Mouse (Mus musculus) midbrain, postnatal 0 days (tissue): ENCODE measurements around the gene B230104I21Rik. TPM values are rescaled to one million over a fixed set of nuclear protein-coding genes. Genes with fewer than 3 reads are reported as not detected.
A peak's percentile ranks its signal among the peaks of the same experiment; 100 is the strongest.

ENCODE experiments used
- ATAC-seq: fragments of 200-750 bp; cut with Nextera tagmentation; 2 replicates; pipeline ENCODE4 v1.8.0; 2017; ENCODE audit warnings: moderate number of reproducible peaks, mild to moderate bottlenecking, moderate TSS enrichment, moderate library complexity; ENCODE audit not compliant: low FRiP score
- DNase-seq: peaks from one replicate; pipeline ENCODE4 v3.0.0-alpha.2; 2015; ENCODE audit warnings: low spot score
- H3K27ac ChIP-seq: fragments of 300-500 bp; sonication (generic); 2 replicates; pipeline ENCODE4 v1.5.1; 2014; ENCODE audit warnings: low read depth, mild to moderate bottlenecking, low read length, mixed read lengths
- H3K27me3 ChIP-seq: fragments of 300-500 bp; sonication (generic); 2 replicates; pipeline ENCODE4 v1.6.1; 2014; ENCODE audit warnings: low read length, control low read depth, mixed read lengths; ENCODE audit not compliant: insufficient read depth
- H3K36me3 ChIP-seq: fragments of 300-500 bp; sonication (generic); 2 replicates; pipeline ENCODE4 v1.6.1; 2014; ENCODE audit warnings: low read length, control low read depth, mixed read lengths; ENCODE audit not compliant: insufficient read depth
- H3K4me1 ChIP-seq: fragments of 300-500 bp; sonication (generic); 2 replicates; pipeline ENCODE4 v1.6.1; 2014; ENCODE audit warnings: mild to moderate bottlenecking, control low read depth, antibody characterized with exemption, low read length, mixed read lengths; ENCODE audit not compliant: insufficient read depth
- H3K4me2 ChIP-seq: fragments of 300-500 bp; sonication (generic); 2 replicates; pipeline ENCODE4 v1.6.1; 2014; ENCODE audit warnings: low read depth, mild to moderate bottlenecking, low read length, mixed read lengths; ENCODE audit not compliant: poor library complexity, severe bottlenecking
- H3K4me3 ChIP-seq: fragments of 300-500 bp; sonication (generic); 2 replicates; pipeline ENCODE4 v1.5.1; 2014; ENCODE audit warnings: low read depth, mild to moderate bottlenecking, low read length, moderate library complexity
- H3K9ac ChIP-seq: fragments of 300-500 bp; sonication (generic); replicated peaks from 2 replicates; pipeline ENCODE4 v1.6.1; 2014; ENCODE audit warnings: mild to moderate bottlenecking, low read length, moderate library complexity, mixed read lengths; ENCODE audit not compliant: poor library complexity, severe bottlenecking
- H3K9me3 ChIP-seq: fragments of 300-500 bp; sonication (generic); 2 replicates; pipeline ENCODE4 v1.6.1; 2016; ENCODE audit warnings: low read length, control low read depth
- CTCF ChIP-seq: IDR thresholded peaks from 2 replicates; pipeline ENCODE4 v1.5.1; 2016; ENCODE audit warnings: antibody characterized with exemption, mild to moderate bottlenecking
- WGBS: fragments of 180-500 bp; shearing (Covaris S2); extraction: QIAGEN DNeasy Blood & Tissue Kit; methylation state at CpG from one replicate; pipeline ENCODE4 v1.1.7; 2014; 5-methylcytosine and 5-hydroxymethylcytosine counted together
- polyA plus RNA-seq: library from polyadenylated mRNA; unstranded; fragments of >200 nt; fragmentation: Nextera tagmentation; extraction: Ambion mirVana; gene quantifications from 2 replicates; pipeline ENCODE4 v1.2.1, GENCODE M21; 2015
- total RNA-seq: library from RNA; depleted of rRNA; stranded (reverse); fragments of >200 nt; gene quantifications from 2 replicates; pipeline ENCODE4 v1.2.3, GENCODE M21; 2014

The B230104I21Rik gene
- total and polyA plus RNA-seq, 2 experiments from 2014 or later = 0.19 TPM; not detected in 1

- Histone ChIP-seq H3K36me3 (no peaks in the 10 kb centered on the region), H3K4me1 (no peaks in the 10 kb centered on the region), H3K27me3 (no peaks in the 10 kb centered on the region), H3K9me3 (no peaks in the 10 kb centered on the region), H3K4me3 (no peak overlapping the region), H3K9ac (no peak overlapping the region), H3K4me2 (no peak overlapping the region), H3K27ac (no peak overlapping the region)
- ATAC-seq = no peak
- DNase-seq = no peak
- 86% methylated on average over 5 of the region's 5 CpGs for WGBS
- no peak for TF ChIP-seq CTCF
These were observed 33.2 kb downstream of the B230104I21Rik start for GRCm38 (mm10) chr4:154369089-154369488.

DNA sequence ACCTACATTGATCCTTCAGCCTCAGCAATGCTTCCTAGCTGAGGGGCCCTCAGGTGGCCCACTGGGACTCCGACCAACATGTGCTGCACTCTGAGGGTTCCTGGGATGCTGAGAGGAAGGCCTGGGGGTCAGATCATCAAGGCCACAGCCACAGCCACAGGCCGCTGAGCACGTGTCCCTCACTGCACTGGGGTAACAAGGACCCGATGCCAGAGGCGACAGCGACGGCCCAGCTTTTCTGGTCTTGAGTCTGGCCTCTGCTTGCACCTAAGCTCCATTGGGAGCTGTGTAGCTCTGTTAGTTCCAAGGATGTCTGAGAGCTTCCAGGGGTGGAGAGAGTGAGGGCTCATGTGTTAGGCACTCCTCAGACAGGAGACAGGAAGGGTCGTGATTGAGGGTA is 34.9 kb downstream of the B230104I21Rik start:
- Histone ChIP-seq H3K9ac (no peak overlapping the region), H3K9me3 (no peaks in the 10 kb centered on the region), H3K4me2 (no peak overlapping the region), H3K36me3 (no peaks in the 10 kb centered on the region), H3K4me1 (no peaks in the 10 kb centered on the region), H3K27me3 (no peaks in the 10 kb centered on the region), H3K27ac (no peak overlapping the region), H3K4me3 (no peak overlapping the region)
- WGBS = 77% methylated on average over 8 of the region's 8 CpGs
- TF ChIP-seq CTCF = no peak
- no peak for ATAC-seq
- DNase-seq = no peak

DNA sequence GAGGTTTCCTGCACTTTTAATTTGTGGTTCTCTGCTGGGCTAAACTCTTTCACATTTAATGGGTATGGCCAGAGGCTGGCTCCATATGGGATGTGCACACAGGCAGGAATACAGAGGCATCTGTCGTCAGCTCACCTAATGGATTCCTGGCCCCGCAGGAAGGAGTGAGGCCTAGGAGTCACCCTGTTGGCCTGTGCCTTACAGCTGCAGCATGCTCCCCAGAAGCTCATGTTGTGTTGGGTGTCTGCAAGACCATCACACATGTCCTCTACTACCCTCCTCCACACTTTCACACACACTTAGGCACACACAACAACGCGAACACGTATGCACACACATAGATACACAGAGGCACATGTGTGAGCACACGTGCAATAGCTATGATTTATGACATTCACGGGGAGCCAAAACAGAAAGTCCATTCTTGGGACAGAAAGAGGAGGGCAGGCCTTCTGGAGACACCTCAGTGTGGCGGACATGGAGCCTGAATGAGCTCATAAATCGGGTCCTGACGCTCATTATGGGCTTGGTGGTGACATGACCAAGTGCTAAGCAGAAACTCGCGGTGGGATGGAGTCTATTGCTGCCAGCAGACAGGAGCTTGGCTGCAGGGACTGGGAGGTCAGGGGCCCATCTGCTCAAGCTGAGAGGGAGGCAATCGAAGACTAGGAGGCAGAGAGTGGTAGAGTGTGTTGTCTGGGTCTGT is 35.8 kb downstream of the B230104I21Rik start:
- H3K4me1 ChIP-seq = no peaks in the 10 kb centered on the region
- no peak for TF ChIP-seq CTCF
- no peak overlapping the region for H3K4me2 ChIP-seq
- H3K27me3 ChIP-seq = no peaks in the 10 kb centered on the region
- DNase-seq (no peak), ATAC-seq (no peak)
- no peaks in the 10 kb centered on the region for H3K9me3 ChIP-seq
- H3K36me3 ChIP-seq = no peaks in the 10 kb centered on the region
- no peak overlapping the region for H3K27ac ChIP-seq
- no peak overlapping the region for H3K9ac ChIP-seq
- 85% methylated on average over 13 of the region's 13 CpGs for WGBS
- H3K4me3 ChIP-seq = no peak overlapping the region

DNA sequence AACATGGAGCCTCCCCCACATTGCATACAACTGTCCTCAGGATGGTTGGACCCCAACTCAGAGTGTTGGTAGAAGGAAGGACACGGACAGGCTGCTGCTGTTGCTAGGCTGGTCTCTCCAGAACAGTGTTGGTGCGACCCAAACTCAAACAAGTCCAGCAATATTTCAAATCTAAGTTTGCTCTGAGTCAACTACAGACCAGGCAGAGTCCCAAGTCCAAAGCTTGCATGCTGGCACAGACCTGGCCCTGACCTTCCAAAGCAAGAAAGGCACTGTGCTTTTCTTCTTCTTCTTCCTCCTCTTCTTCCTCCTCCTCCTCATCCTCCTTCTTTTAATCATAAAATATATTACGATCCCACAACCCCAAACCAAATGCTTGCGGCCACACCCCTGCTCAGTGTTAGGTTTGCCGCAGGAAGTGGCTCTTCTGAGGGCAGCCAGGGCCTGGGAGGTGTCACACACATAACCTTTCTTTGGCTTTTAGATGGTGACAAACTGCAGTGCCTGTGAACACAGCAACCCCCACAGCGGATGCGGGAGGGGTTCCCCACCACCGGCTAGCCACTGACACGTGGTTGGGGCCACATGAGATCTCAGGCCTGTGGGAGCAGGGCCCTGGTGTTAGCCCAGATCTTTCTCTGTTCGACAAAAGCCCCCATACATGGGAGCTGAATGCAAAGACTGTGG is 40.2 kb downstream of the B230104I21Rik start:
- Histone ChIP-seq H3K27ac (no peak overlapping the region), H3K36me3 (no peaks in the 10 kb centered on the region), H3K4me1 (no peaks in the 10 kb centered on the region), H3K9ac (no peak overlapping the region), H3K27me3 (no peaks in the 10 kb centered on the region), H3K4me2 (no peak overlapping the region), H3K9me3 (no peaks in the 10 kb centered on the region), H3K4me3 (no peak overlapping the region)
- DNase-seq = no peak
- TF ChIP-seq CTCF = no peak
- no peak for ATAC-seq
- 88% methylated on average over 10 of the region's 10 CpGs for WGBS

DNA sequence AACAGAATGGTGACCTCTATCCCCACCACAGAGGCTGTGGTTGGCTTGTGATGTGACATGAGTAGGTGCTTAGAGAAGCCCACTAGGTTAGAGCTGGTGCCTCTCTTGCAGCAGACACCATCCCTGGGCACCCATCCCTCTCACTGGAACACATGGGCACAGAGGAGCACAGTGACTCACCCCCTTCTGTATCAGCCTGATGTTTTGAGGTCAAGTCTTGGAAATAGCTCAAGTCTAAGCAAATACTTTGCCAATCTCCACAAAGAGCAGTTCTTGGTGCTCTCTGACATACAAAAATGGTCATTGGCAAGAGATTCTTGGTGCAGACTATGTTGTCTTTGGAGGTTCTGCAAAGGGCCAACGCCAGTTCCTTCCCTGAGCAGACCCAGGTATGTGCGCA is 42.9 kb downstream of the B230104I21Rik start:
- no peak overlapping the region for H3K9ac ChIP-seq
- no peak overlapping the region for H3K4me2 ChIP-seq
- no peaks in the 10 kb centered on the region for H3K36me3 ChIP-seq
- H3K27ac ChIP-seq = no peak overlapping the region
- TF ChIP-seq CTCF = no peak
- H3K9me3 ChIP-seq = no peaks in the 10 kb centered on the region
- H3K4me3 ChIP-seq = no peak overlapping the region
- DNase-seq (no peak), ATAC-seq (no peak)
- no peaks in the 10 kb centered on the region for H3K27me3 ChIP-seq
- H3K4me1 ChIP-seq = no peaks in the 10 kb centered on the region
- 94% methylated on average over 2 of the region's 2 CpGs for WGBS

DNA sequence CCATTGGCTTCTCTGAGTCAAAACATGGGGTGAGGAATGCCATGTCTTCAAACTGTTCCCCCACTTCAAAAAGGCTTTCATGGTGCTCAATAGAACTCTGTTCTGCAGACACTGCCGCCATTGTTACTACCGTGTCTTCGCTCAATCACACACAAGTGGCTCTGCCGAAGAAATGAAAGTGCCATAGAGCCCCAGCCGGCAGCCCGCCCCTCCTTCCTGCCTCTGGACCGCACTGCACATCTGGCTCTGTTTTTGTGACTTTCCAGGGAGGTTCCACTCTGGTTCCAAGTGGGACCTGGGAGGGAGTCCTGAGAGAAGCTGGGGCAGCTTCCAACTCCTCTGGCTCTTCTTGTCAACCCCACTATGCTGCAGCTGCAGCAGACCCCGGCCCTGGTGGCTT is 49.3 kb downstream of the B230104I21Rik start:
- H3K36me3 ChIP-seq = no peaks in the 10 kb centered on the region
- no peaks in the 10 kb centered on the region for H3K4me1 ChIP-seq
- ATAC-seq (no peak), DNase-seq (peak; percentile 34)
- 70% methylated on average over 8 of the region's 8 CpGs for WGBS
- no peak overlapping the region for H3K4me3 ChIP-seq
- no peaks in the 10 kb centered on the region for H3K9me3 ChIP-seq
- no peak overlapping the region for H3K4me2 ChIP-seq
- H3K27ac ChIP-seq = no peak overlapping the region
- TF ChIP-seq CTCF = no peak
- no peak overlapping the region for H3K9ac ChIP-seq
- H3K27me3 ChIP-seq = no peaks in the 10 kb centered on the region
